Mouse (Mus musculus) embryonic facial prominence, embryonic 10.5 days (tissue): ENCODE measurements around the gene Sumf2. TPM values are rescaled to one million over a fixed set of nuclear protein-coding genes. Genes with fewer than 3 reads are reported as not detected.
"Not testable (repeated sequence)": the region's sequence is repeated elsewhere in the genome, so short reads cannot be mapped to it uniquely, and the experiment has no call there.

Experiments
- DNase-seq: peaks from one replicate; pipeline ENCODE4 v3.0.0-alpha.2; 2017; ENCODE audit warnings: low spot score
- H3K27ac ChIP-seq: fragments of 300-500 bp; sonication (generic); replicated peaks from 2 replicates; pipeline ENCODE4 v1.5.1; 2016; ENCODE audit warnings: mild to moderate bottlenecking
- H3K27me3 ChIP-seq: fragments of 300-500 bp; sonication (generic); replicated peaks from 2 replicates; pipeline ENCODE4 v1.6.1; 2016; ENCODE audit warnings: low read depth, mild to moderate bottlenecking; ENCODE audit not compliant: poor library complexity, severe bottlenecking
- H3K36me3 ChIP-seq: fragments of 300-500 bp; sonication (generic); replicated peaks from 2 replicates; pipeline ENCODE4 v1.6.1; 2016; ENCODE audit warnings: mild to moderate bottlenecking, moderate library complexity
- H3K4me1 ChIP-seq: fragments of 300-500 bp; sonication (generic); 2 replicates; pipeline ENCODE4 v1.6.1; 2016
- H3K4me3 ChIP-seq: fragments of 300-500 bp; sonication (generic); 2 replicates; pipeline ENCODE4 v1.5.1; 2016; ENCODE audit warnings: mild to moderate bottlenecking, moderate library complexity
- H3K9me3 ChIP-seq: fragments of 300-500 bp; sonication (generic); 2 replicates; pipeline ENCODE4 v1.6.1; 2016; ENCODE audit warnings: mild to moderate bottlenecking
- WGBS: fragments of 180-500 bp; shearing (Covaris S2); methylation state at CpG from one replicate; pipeline ENCODE4 v1.1.7; 2016; 5-methylcytosine and 5-hydroxymethylcytosine counted together
- polyA plus RNA-seq: library from polyadenylated mRNA; unstranded; fragments of >200 nt; fragmentation: Nextera tagmentation; extraction: Ambion mirVana; gene quantifications from 2 replicates; pipeline ENCODE4 v1.2.1, GENCODE M21; 2016

Gene Sumf2
- polyA plus RNA-seq, 1 experiment from 2014 or later = 44.9 TPM

DNA sequence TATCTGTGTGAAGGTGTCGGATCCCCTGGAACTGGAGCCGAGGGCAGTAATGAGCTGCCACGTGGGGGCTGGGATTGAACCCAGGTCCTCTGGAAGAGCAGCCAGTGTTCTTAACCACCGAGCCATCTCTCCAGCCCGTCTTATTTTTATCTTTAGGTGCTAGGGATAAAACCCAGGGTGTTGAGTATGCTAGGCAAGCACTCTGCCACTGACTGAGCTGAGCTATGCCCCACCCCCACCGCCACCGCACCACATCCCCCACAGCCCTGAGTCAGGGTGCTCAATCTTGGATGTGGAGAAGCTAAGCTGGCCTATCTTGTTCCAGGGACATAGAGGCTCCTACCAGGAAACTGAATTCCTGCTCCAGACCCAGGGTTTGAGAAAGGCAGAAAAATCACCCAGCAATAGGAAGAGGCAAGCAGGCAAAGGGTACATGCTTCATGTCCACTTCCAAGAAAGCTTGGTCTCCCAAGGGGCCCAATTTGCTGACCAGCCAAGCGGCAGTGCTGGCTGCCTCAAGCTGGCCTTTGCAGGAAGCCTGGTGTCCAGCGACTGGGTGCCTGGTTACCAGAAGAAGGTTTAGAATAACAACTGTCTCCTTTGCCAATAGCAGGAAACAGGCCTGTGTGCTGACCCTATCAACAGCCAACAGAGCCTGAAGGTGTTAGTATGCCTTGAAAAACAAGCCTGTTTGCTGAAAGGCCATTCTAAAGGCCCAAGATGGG lies 31.1 kb downstream of the Sumf2 start:
- Histone ChIP-seq H3K9me3 (no peaks in the 10 kb centered on the region), H3K36me3 (peaks cover 34% of the 10 kb centered on the region), H3K27ac (no peak overlapping the region), H3K4me1 (no peaks in the 10 kb centered on the region), H3K27me3 (no peaks in the 10 kb centered on the region), H3K4me3 (no peak overlapping the region)
- DNase-seq = no peak
- WGBS = 70% methylated on average over 9 of the region's 9 CpGs

GRCm38 (mm10) chr5:129878946-129879345 lies 32.2 kb downstream of the Sumf2 start:
- WGBS = 59% methylated on average over 2 of the region's 2 CpGs
- H3K36me3 ChIP-seq = peaks cover 42% of the 10 kb centered on the region
- no peaks in the 10 kb centered on the region for H3K27me3 ChIP-seq
- H3K9me3 ChIP-seq = no peaks in the 10 kb centered on the region
- H3K4me3 ChIP-seq = no peak overlapping the region
- no peak overlapping the region for H3K27ac ChIP-seq
- H3K4me1 ChIP-seq = no peaks in the 10 kb centered on the region
- DNase-seq = peak; percentile 51

- no peaks in the 10 kb centered on the region for H3K27me3 ChIP-seq
- no peaks in the 10 kb centered on the region for H3K4me1 ChIP-seq
- DNase-seq = no peak
- H3K9me3 ChIP-seq = no peaks in the 10 kb centered on the region
- H3K36me3 ChIP-seq = peaks cover 51% of the 10 kb centered on the region
- no peak overlapping the region for H3K4me3 ChIP-seq
- WGBS = 65% methylated on average over 3 of the region's 3 CpGs
- H3K27ac ChIP-seq = no peak overlapping the region
Measured at GRCm38 (mm10) chr5:129879888-129880287, 33.1 kb downstream of the Sumf2 start.

DNA sequence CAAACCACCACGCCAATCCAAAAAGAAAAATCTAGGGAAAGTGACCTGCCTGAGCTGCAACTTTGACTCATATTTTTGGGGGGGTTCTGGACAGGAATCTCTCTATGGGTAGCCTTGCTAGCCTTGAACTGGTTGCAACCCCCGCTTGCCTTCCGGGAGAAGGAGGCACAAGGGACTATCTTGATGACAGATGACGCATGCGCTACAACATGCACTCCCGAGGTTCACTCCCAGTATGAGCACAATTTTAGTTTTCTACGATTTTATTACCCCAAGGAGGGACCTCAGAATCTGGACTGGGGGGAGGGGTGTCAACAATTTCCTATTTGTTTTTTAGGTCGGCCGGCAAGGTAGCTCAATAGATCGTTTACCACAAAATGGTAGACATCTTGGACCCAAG lies 39.5 kb downstream of the Sumf2 start:
- Histone ChIP-seq H3K36me3 (peaks cover 44% of the 10 kb centered on the region), H3K27ac (peak overlapping the region; percentile 95), H3K9me3 (no peaks in the 10 kb centered on the region), H3K4me3 (peak overlapping the region; percentile 77), H3K27me3 (no peaks in the 10 kb centered on the region), H3K4me1 (peaks cover 17% of the 10 kb centered on the region)
- DNase-seq = peak; percentile 28
- 49% methylated on average over 10 of the region's 10 CpGs for WGBS

- peaks cover 17% of the 10 kb centered on the region for H3K4me1 ChIP-seq
- no peaks in the 10 kb centered on the region for H3K9me3 ChIP-seq
- no peaks in the 10 kb centered on the region for H3K27me3 ChIP-seq
- DNase-seq = peak; percentile 93
- under 1% methylated on average over 46 of the region's 46 CpGs for WGBS
- H3K4me3 ChIP-seq = peak within 1 kb of the TSS; percentile 77
- H3K27ac ChIP-seq = peak within 1 kb of the TSS; percentile 95
- H3K36me3 ChIP-seq = peaks cover 36% of the 10 kb centered on the region
Measured at GRCm38 (mm10) chr5:129886911-129887636, 40.3 kb downstream of the Sumf2 start, which contains the start of gene Chchd2. TSS of gene Chchd2 (minus strand) at chr5:129887470.

- 74% methylated on average over 7 of the region's 7 CpGs for whole genome bisulfite sequencing
- not testable (repeated sequence) for H3K36me3 ChIP-seq, DNase-seq, H3K27me3 ChIP-seq, H3K9me3 ChIP-seq, H3K4me3 ChIP-seq, H3K27ac ChIP-seq
- peaks cover 19% of the 10 kb centered on the region for H3K4me1 ChIP-seq
Measured at GRCm38 (mm10) chr5:129890390-129890789, 43.6 kb downstream of the Sumf2 start.

DNA sequence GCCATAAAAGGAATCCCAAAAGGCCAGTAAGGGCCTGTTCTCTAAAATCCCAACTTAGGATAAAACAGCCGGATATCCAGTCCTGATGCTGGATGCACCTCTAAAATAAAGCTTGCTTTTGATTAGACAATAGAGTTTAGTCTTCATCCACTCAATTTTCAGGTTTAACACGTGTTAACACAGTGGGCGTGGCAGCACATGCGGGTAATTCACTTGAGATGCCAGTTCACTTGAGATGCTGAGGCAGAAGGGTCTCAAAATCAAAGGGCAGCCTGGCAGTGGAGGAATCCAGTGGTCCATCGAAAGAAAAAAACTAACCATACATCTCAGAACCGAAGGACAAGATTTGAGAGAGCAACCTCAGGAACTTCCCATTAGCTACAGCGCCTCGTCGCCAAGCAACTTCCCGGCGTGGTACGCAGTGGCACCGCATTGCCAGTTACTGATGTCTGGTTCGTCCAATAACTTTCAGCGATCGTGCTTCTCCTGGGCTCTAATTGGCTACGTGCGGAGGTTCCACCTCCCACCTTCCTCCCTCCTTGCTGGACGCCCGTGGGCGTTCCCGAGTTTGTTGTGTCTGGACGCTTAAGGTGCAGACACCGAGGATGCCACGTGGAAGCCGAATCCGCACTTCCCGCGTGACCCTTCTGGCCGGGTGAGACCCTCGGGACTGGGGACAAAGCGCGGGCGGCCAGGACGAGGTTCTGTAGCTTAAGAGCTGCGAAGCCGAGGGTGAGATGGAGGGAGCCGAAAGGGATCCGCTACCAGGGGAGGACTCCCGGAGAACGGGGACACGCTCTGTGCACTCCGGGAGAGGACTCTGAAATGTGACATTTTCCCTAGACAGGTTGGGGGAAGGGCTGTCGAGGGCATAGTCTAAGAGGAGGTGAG lies 48.7 kb downstream of the Sumf2 start, which contains the start of gene Zbed5:
Gene Zbed5 (plus strand): TSS at position 526 of the 891 bp plus-strand sequence.
- 3% methylated on average over 44 of the region's 44 CpGs for WGBS
- H3K9me3 ChIP-seq = no peaks in the 10 kb centered on the region

GRCm38 (mm10) chr5:129898449-129898848 lies 51.7 kb downstream of the Sumf2 start, which contains the start of gene Phkg1:
TSS of gene Phkg1 (minus strand) at chr5:129898549.
- Histone ChIP-seq H3K27me3 (no peaks in the 10 kb centered on the region), H3K9me3 (no peaks in the 10 kb centered on the region), H3K4me1 (peaks cover 15% of the 10 kb centered on the region), H3K36me3 (peaks cover 24% of the 10 kb centered on the region), H3K4me3 (no peak within 1 kb of the TSS), H3K27ac (no peak within 1 kb of the TSS)
- WGBS = 91% methylated on average over 1 of the region's 1 CpGs
- no peak for DNase-seq

More for the DNA sequence above, 48.7 kb downstream of the Sumf2 start, which contains the start of gene Zbed5:
- Histone ChIP-seq H3K4me3 (peak within 1 kb of the TSS; percentile 81), H3K27me3 (no peaks in the 10 kb centered on the region), H3K36me3 (peaks cover 1% of the 10 kb centered on the region), H3K4me1 (peaks cover 15% of the 10 kb centered on the region), H3K27ac (peak within 1 kb of the TSS; percentile 81)
- peak; percentile 91 for DNase-seq

- Histone ChIP-seq H3K27me3 (peaks cover 12% of the 10 kb centered on the region), H3K4me1 (peaks cover 9% of the 10 kb centered on the region), H3K9me3 (no peaks in the 10 kb centered on the region), H3K4me3 (peak overlapping the region; percentile 80), H3K27ac (peak overlapping the region; percentile 92), H3K36me3 (peaks cover 6% of the 10 kb centered on the region)
- WGBS = 36% methylated on average over 4 of the region's 4 CpGs
- DNase-seq = no peak
Measured at GRCm38 (mm10) chr5:129907775-129908174, 61.0 kb downstream of the Sumf2 start.

GRCm38 (mm10) chr5:129908242-129908965 lies 61.6 kb downstream of the Sumf2 start, which contains the start of gene Nupr1l:
TSS of gene Nupr1l (plus strand) at chr5:129908540.
- Histone ChIP-seq H3K4me3 (peak within 1 kb of the TSS; percentile 80), H3K27me3 (peaks cover 12% of the 10 kb centered on the region), H3K4me1 (peaks cover 9% of the 10 kb centered on the region), H3K36me3 (no peaks in the 10 kb centered on the region; the same call in 1 of the 2 replicates), H3K27ac (peak within 1 kb of the TSS; percentile 92), H3K9me3 (no peaks in the 10 kb centered on the region)
- under 1% methylated on average over 63 of the region's 63 CpGs for WGBS
- peak; percentile 97 for DNase-seq

GRCm38 (mm10) chr5:129909147-129909546 lies 62.4 kb downstream of the Sumf2 start:
- Histone ChIP-seq H3K4me1 (peaks cover 9% of the 10 kb centered on the region), H3K27me3 (peaks cover 12% of the 10 kb centered on the region), H3K27ac (peak overlapping the region; percentile 92), H3K36me3 (no peaks in the 10 kb centered on the region), H3K4me3 (peak overlapping the region; percentile 80), H3K9me3 (no peaks in the 10 kb centered on the region)
- WGBS = 76% methylated on average over 9 of the region's 9 CpGs
- DNase-seq = no peak
